Mouse (Mus musculus): ENCODE measurements around the gene Naxd. TPM values are rescaled to one million over a fixed set of nuclear protein-coding genes. Genes with fewer than 3 reads are reported as not detected.

Naxd gene
- polyA plus RNA-seq, 1 experiment from 2014 or later = 145 TPM

- no peaks in the 10 kb centered on the region for H3K27me3 ChIP-seq (ENCODE audit: control insufficient read depth, insufficient read depth, low read length)
- H3K9ac ChIP-seq = no peak overlapping the region
- DNase-seq (ENCODE audit: low spot score) (no peak), ATAC-seq (ENCODE audit: low FRiP score) (no peak)
- no peaks in the 10 kb centered on the region for H3K4me1 ChIP-seq (replicated peaks; ENCODE audit: control insufficient read depth, insufficient read depth, low read length)
- H3K27ac ChIP-seq = no peak overlapping the region
- H3K9me3 ChIP-seq (ENCODE audit: control insufficient read depth, low read length) = no peaks in the 10 kb centered on the region
- no peak overlapping the region for H3K4me2 ChIP-seq (replicated peaks)
- 91% methylated on average over 16 of the region's 16 CpGs for WGBS
- H3K4me3 ChIP-seq (replicated peaks; ENCODE audit: low read length) = no peak overlapping the region
- peaks cover 80% of the 10 kb centered on the region for H3K36me3 ChIP-seq (replicated peaks; ENCODE audit: control insufficient read depth, insufficient read depth)
Observed at GRCm38 (mm10) chr8:11517366-11518055, 20.2 kb downstream of the Naxd start.

- Histone ChIP-seq H3K9ac (no peak overlapping the region), H3K9me3 (ENCODE audit: control insufficient read depth, low read length) (no peaks in the 10 kb centered on the region), H3K4me2 (replicated peaks) (no peak overlapping the region), H3K4me3 (replicated peaks; ENCODE audit: low read length) (no peak overlapping the region), H3K27ac (no peak overlapping the region), H3K4me1 (replicated peaks; ENCODE audit: control insufficient read depth, insufficient read depth, low read length) (no peaks in the 10 kb centered on the region), H3K36me3 (replicated peaks; ENCODE audit: control insufficient read depth, insufficient read depth) (peaks cover 75% of the 10 kb centered on the region), H3K27me3 (ENCODE audit: control insufficient read depth, insufficient read depth, low read length) (no peaks in the 10 kb centered on the region)
- ATAC-seq (ENCODE audit: low FRiP score) = no peak
- WGBS = 93% methylated on average over 6 of the region's 6 CpGs
- no peak for DNase-seq (ENCODE audit: low spot score)
Observed at GRCm38 (mm10) chr8:11518056-11518396, 20.7 kb downstream of the Naxd start.

GRCm38 (mm10) chr8:11518676-11519075, 21.4 kb downstream of the Naxd start:
- Histone ChIP-seq H3K27ac (no peak overlapping the region), H3K36me3 (replicated peaks; ENCODE audit: control insufficient read depth, insufficient read depth) (peaks cover 69% of the 10 kb centered on the region), H3K9ac (no peak overlapping the region), H3K4me1 (replicated peaks; ENCODE audit: control insufficient read depth, insufficient read depth, low read length) (no peaks in the 10 kb centered on the region), H3K27me3 (ENCODE audit: control insufficient read depth, insufficient read depth, low read length) (no peaks in the 10 kb centered on the region), H3K4me3 (replicated peaks; ENCODE audit: low read length) (no peak overlapping the region), H3K9me3 (ENCODE audit: control insufficient read depth, low read length) (no peaks in the 10 kb centered on the region), H3K4me2 (replicated peaks) (no peak overlapping the region)
- WGBS = 90% methylated on average over 11 of the region's 11 CpGs
- DNase-seq (ENCODE audit: low spot score) (no peak), ATAC-seq (ENCODE audit: low FRiP score) (no peak)

GRCm38 (mm10) chr8:11523331-11523730, 26.0 kb downstream of the Naxd start:
- Histone ChIP-seq H3K4me2 (replicated peaks) (no peak overlapping the region), H3K9ac (no peak overlapping the region), H3K36me3 (replicated peaks; ENCODE audit: control insufficient read depth, insufficient read depth) (peaks cover 29% of the 10 kb centered on the region), H3K27ac (no peak overlapping the region), H3K27me3 (ENCODE audit: control insufficient read depth, insufficient read depth, low read length) (no peaks in the 10 kb centered on the region), H3K4me1 (replicated peaks; ENCODE audit: control insufficient read depth, insufficient read depth, low read length) (no peaks in the 10 kb centered on the region), H3K9me3 (ENCODE audit: control insufficient read depth, low read length) (no peaks in the 10 kb centered on the region), H3K4me3 (replicated peaks; ENCODE audit: low read length) (no peak overlapping the region)
- ATAC-seq (ENCODE audit: low FRiP score) = no peak
- 86% methylated on average over 3 of the region's 3 CpGs for WGBS
- no peak for DNase-seq (ENCODE audit: low spot score)

GRCm38 (mm10) chr8:11530155-11530770, 33.0 kb downstream of the Naxd start:
- H3K36me3 ChIP-seq (replicated peaks; ENCODE audit: control insufficient read depth, insufficient read depth) = peaks cover 34% of the 10 kb centered on the region
- no peak for ATAC-seq (ENCODE audit: low FRiP score)
- H3K4me2 ChIP-seq (replicated peaks) = no peak overlapping the region

GRCm38 (mm10) chr8:11530849-11531248, 33.5 kb downstream of the Naxd start:
- Histone ChIP-seq H3K4me3 (replicated peaks; ENCODE audit: low read length) (no peak overlapping the region), H3K9me3 (ENCODE audit: control insufficient read depth, low read length) (no peaks in the 10 kb centered on the region), H3K4me1 (replicated peaks; ENCODE audit: control insufficient read depth, insufficient read depth, low read length) (no peaks in the 10 kb centered on the region), H3K9ac (no peak overlapping the region), H3K27ac (no peak overlapping the region), H3K4me2 (replicated peaks) (no peak overlapping the region), H3K27me3 (ENCODE audit: control insufficient read depth, insufficient read depth, low read length) (no peaks in the 10 kb centered on the region), H3K36me3 (replicated peaks; ENCODE audit: control insufficient read depth, insufficient read depth) (peaks cover 37% of the 10 kb centered on the region)
- WGBS = 53% methylated on average over 4 of the region's 4 CpGs
- DNase-seq (ENCODE audit: low spot score) (no peak), ATAC-seq (ENCODE audit: low FRiP score) (no peak)

More at GRCm38 (mm10) chr8:11530155-11530770, 33.0 kb downstream of the Naxd start:
- Histone ChIP-seq H3K9me3 (ENCODE audit: control insufficient read depth, low read length) (no peaks in the 10 kb centered on the region), H3K4me3 (replicated peaks; ENCODE audit: low read length) (no peak overlapping the region), H3K27me3 (ENCODE audit: control insufficient read depth, insufficient read depth, low read length) (no peaks in the 10 kb centered on the region), H3K9ac (no peak overlapping the region), H3K27ac (no peak overlapping the region), H3K4me1 (replicated peaks; ENCODE audit: control insufficient read depth, insufficient read depth, low read length) (no peaks in the 10 kb centered on the region)
- no peak for DNase-seq (ENCODE audit: low spot score)
- WGBS = 73% methylated on average over 18 of the region's 18 CpGs

- ATAC-seq (ENCODE audit: low FRiP score) (no peak), DNase-seq (ENCODE audit: low spot score) (no peak)
- peaks cover 43% of the 10 kb centered on the region for H3K36me3 ChIP-seq (replicated peaks; ENCODE audit: control insufficient read depth, insufficient read depth)
- H3K27me3 ChIP-seq (ENCODE audit: control insufficient read depth, insufficient read depth, low read length) = no peaks in the 10 kb centered on the region
- no peaks in the 10 kb centered on the region for H3K9me3 ChIP-seq (ENCODE audit: control insufficient read depth, low read length)
- H3K4me1 ChIP-seq (replicated peaks; ENCODE audit: control insufficient read depth, insufficient read depth, low read length) = no peaks in the 10 kb centered on the region
- no peak overlapping the region for H3K27ac ChIP-seq
- H3K9ac ChIP-seq = no peak overlapping the region
- no peak overlapping the region for H3K4me3 ChIP-seq (replicated peaks; ENCODE audit: low read length)
- no peak overlapping the region for H3K4me2 ChIP-seq (replicated peaks)
- 28% methylated on average over 9 of the region's 9 CpGs for WGBS
Observed at GRCm38 (mm10) chr8:11534494-11534893, 37.2 kb downstream of the Naxd start.

- 94% methylated on average over 4 of the region's 4 CpGs for WGBS
Observed at GRCm38 (mm10) chr8:11539049-11539448, 41.7 kb downstream of the Naxd start.

GRCm38 (mm10) chr8:11540182-11540581, 42.9 kb downstream of the Naxd start:
- Histone ChIP-seq H3K9me3 (ENCODE audit: control insufficient read depth, low read length) (no peaks in the 10 kb centered on the region), H3K36me3 (replicated peaks; ENCODE audit: control insufficient read depth, insufficient read depth) (peaks cover 59% of the 10 kb centered on the region), H3K27me3 (ENCODE audit: control insufficient read depth, insufficient read depth, low read length) (no peaks in the 10 kb centered on the region), H3K27ac (no peak overlapping the region), H3K4me3 (replicated peaks; ENCODE audit: low read length) (no peak overlapping the region), H3K9ac (no peak overlapping the region), H3K4me2 (replicated peaks) (no peak overlapping the region), H3K4me1 (replicated peaks; ENCODE audit: control insufficient read depth, insufficient read depth, low read length) (no peaks in the 10 kb centered on the region)
- no peak for DNase-seq (ENCODE audit: low spot score)
- 98% methylated on average over 8 of the region's 8 CpGs for WGBS
- no peak for ATAC-seq (ENCODE audit: low FRiP score)

More at GRCm38 (mm10) chr8:11539049-11539448, 41.7 kb downstream of the Naxd start:
- Histone ChIP-seq H3K4me1 (replicated peaks; ENCODE audit: control insufficient read depth, insufficient read depth, low read length) (no peaks in the 10 kb centered on the region), H3K27me3 (ENCODE audit: control insufficient read depth, insufficient read depth, low read length) (no peaks in the 10 kb centered on the region), H3K27ac (no peak overlapping the region), H3K4me3 (replicated peaks; ENCODE audit: low read length) (no peak overlapping the region), H3K36me3 (replicated peaks; ENCODE audit: control insufficient read depth, insufficient read depth) (peaks cover 55% of the 10 kb centered on the region), H3K9me3 (ENCODE audit: control insufficient read depth, low read length) (no peaks in the 10 kb centered on the region), H3K9ac (no peak overlapping the region), H3K4me2 (replicated peaks) (no peak overlapping the region)
- DNase-seq (ENCODE audit: low spot score) = no peak
- ATAC-seq (ENCODE audit: low FRiP score) = no peak

Data from hindbrain, embryonic 14.5 days (tissue).